Mouse (Mus musculus) midbrain, postnatal 0 days (tissue): ENCODE measurements around the gene Abhd12. TPM values are rescaled to one million over a fixed set of nuclear protein-coding genes. Genes with fewer than 3 reads are reported as not detected.

Experiments used
- ATAC-seq: fragments of 200-750 bp; cut with Nextera tagmentation; 2 replicates; pipeline ENCODE4 v1.8.0; 2017; ENCODE audit warnings: moderate number of reproducible peaks, mild to moderate bottlenecking, moderate TSS enrichment, moderate library complexity; ENCODE audit not compliant: low FRiP score
- DNase-seq: peaks from one replicate; pipeline ENCODE4 v3.0.0-alpha.2; 2015; ENCODE audit warnings: low spot score
- H3K27ac ChIP-seq: fragments of 300-500 bp; sonication (generic); 2 replicates; pipeline ENCODE4 v1.5.1; 2014; ENCODE audit warnings: low read depth, mild to moderate bottlenecking, low read length, mixed read lengths
- H3K27me3 ChIP-seq: fragments of 300-500 bp; sonication (generic); 2 replicates; pipeline ENCODE4 v1.6.1; 2014; ENCODE audit warnings: low read length, control low read depth, mixed read lengths; ENCODE audit not compliant: insufficient read depth
- H3K36me3 ChIP-seq: fragments of 300-500 bp; sonication (generic); 2 replicates; pipeline ENCODE4 v1.6.1; 2014; ENCODE audit warnings: low read length, control low read depth, mixed read lengths; ENCODE audit not compliant: insufficient read depth
- H3K4me1 ChIP-seq: fragments of 300-500 bp; sonication (generic); 2 replicates; pipeline ENCODE4 v1.6.1; 2014; ENCODE audit warnings: mild to moderate bottlenecking, control low read depth, antibody characterized with exemption, low read length, mixed read lengths; ENCODE audit not compliant: insufficient read depth
- H3K4me2 ChIP-seq: fragments of 300-500 bp; sonication (generic); 2 replicates; pipeline ENCODE4 v1.6.1; 2014; ENCODE audit warnings: low read depth, mild to moderate bottlenecking, low read length, mixed read lengths; ENCODE audit not compliant: poor library complexity, severe bottlenecking
- H3K4me3 ChIP-seq: fragments of 300-500 bp; sonication (generic); 2 replicates; pipeline ENCODE4 v1.5.1; 2014; ENCODE audit warnings: low read depth, mild to moderate bottlenecking, low read length, moderate library complexity
- H3K9ac ChIP-seq: fragments of 300-500 bp; sonication (generic); replicated peaks from 2 replicates; pipeline ENCODE4 v1.6.1; 2014; ENCODE audit warnings: mild to moderate bottlenecking, low read length, moderate library complexity, mixed read lengths; ENCODE audit not compliant: poor library complexity, severe bottlenecking
- H3K9me3 ChIP-seq: fragments of 300-500 bp; sonication (generic); 2 replicates; pipeline ENCODE4 v1.6.1; 2016; ENCODE audit warnings: low read length, control low read depth
- CTCF ChIP-seq: IDR thresholded peaks from 2 replicates; pipeline ENCODE4 v1.5.1; 2016; ENCODE audit warnings: antibody characterized with exemption, mild to moderate bottlenecking
- WGBS: fragments of 180-500 bp; shearing (Covaris S2); extraction: QIAGEN DNeasy Blood & Tissue Kit; methylation state at CpG from one replicate; pipeline ENCODE4 v1.1.7; 2014; 5-methylcytosine and 5-hydroxymethylcytosine counted together
- polyA plus RNA-seq: library from polyadenylated mRNA; unstranded; fragments of >200 nt; fragmentation: Nextera tagmentation; extraction: Ambion mirVana; gene quantifications from 2 replicates; pipeline ENCODE4 v1.2.1, GENCODE M21; 2015
- total RNA-seq: library from RNA; depleted of rRNA; stranded (reverse); fragments of >200 nt; gene quantifications from 2 replicates; pipeline ENCODE4 v1.2.3, GENCODE M21; 2014

Abhd12 gene
- total and polyA plus RNA-seq, 2 experiments from 2014 or later = 144 to 156 TPM

GRCm38 (mm10) chr2:150803035-150803434 is 101.5 kb downstream of the Abhd12 start:
- no peak overlapping the region for H3K4me3 ChIP-seq
- TF ChIP-seq CTCF = peak; percentile 65
- H3K4me2 ChIP-seq = no peak overlapping the region
- 96% methylated on average over 1 of the region's 1 CpGs for WGBS
- no peak overlapping the region for H3K27ac ChIP-seq
- peaks cover 33% of the 10 kb centered on the region for H3K36me3 ChIP-seq
- DNase-seq (peak; percentile 52), ATAC-seq (no peak)
- H3K27me3 ChIP-seq = no peaks in the 10 kb centered on the region
- no peaks in the 10 kb centered on the region for H3K4me1 ChIP-seq
- H3K9me3 ChIP-seq = no peaks in the 10 kb centered on the region
- H3K9ac ChIP-seq = no peak overlapping the region

GRCm38 (mm10) chr2:150800616-150801015 is 103.9 kb downstream of the Abhd12 start:
- Histone ChIP-seq H3K36me3 (peaks cover 18% of the 10 kb centered on the region), H3K9ac (no peak overlapping the region), H3K9me3 (no peaks in the 10 kb centered on the region), H3K4me1 (no peaks in the 10 kb centered on the region), H3K4me3 (no peak overlapping the region), H3K27me3 (no peaks in the 10 kb centered on the region), H3K4me2 (no peak overlapping the region), H3K27ac (no peak overlapping the region)
- TF ChIP-seq CTCF = no peak
- no peak for ATAC-seq
- 95% methylated on average over 5 of the region's 5 CpGs for WGBS
- DNase-seq = no peak

- Histone ChIP-seq H3K27ac (no peak overlapping the region), H3K4me1 (no peaks in the 10 kb centered on the region), H3K4me2 (no peak overlapping the region), H3K27me3 (no peaks in the 10 kb centered on the region), H3K36me3 (peaks cover 13% of the 10 kb centered on the region), H3K9me3 (no peaks in the 10 kb centered on the region), H3K9ac (no peak overlapping the region), H3K4me3 (no peak overlapping the region)
- no peak for ATAC-seq
- no peak for DNase-seq
- no peak for TF ChIP-seq CTCF
- WGBS = 85% methylated on average over 7 of the region's 7 CpGs
Observed at GRCm38 (mm10) chr2:150798084-150798483, 106.5 kb downstream of the Abhd12 start.

- Histone ChIP-seq H3K4me2 (no peak overlapping the region), H3K9me3 (no peaks in the 10 kb centered on the region), H3K4me1 (peaks cover 8% of the 10 kb centered on the region; the same call in 1 of the 2 replicates), H3K4me3 (no peak overlapping the region), H3K27me3 (no peaks in the 10 kb centered on the region), H3K9ac (0 out of 2 replicates have a peak overlapping the region, but pooled peaks have one; percentile 13), H3K36me3 (peaks cover 3% of the 10 kb centered on the region), H3K27ac (no peak overlapping the region)
- TF ChIP-seq CTCF = no peak
- ATAC-seq (no peak), DNase-seq (no peak)
- WGBS = 87% methylated on average over 4 of the region's 4 CpGs
Observed at GRCm38 (mm10) chr2:150793320-150793719, 111.2 kb downstream of the Abhd12 start.

GRCm38 (mm10) chr2:150788768-150789550 is 115.6 kb downstream of the Abhd12 start:
- peak; percentile 40 for TF ChIP-seq CTCF
- Histone ChIP-seq H3K4me2 (peak overlapping the region; percentile 41), H3K4me3 (peak overlapping the region; percentile 12; the same call in 1 of the 2 replicates), H3K27ac (peak overlapping the region; percentile 47), H3K27me3 (no peaks in the 10 kb centered on the region), H3K9ac (peak overlapping the region; percentile 1; the same call in 1 of the 2 replicates), H3K4me1 (peaks cover 8% of the 10 kb centered on the region; the same call in 1 of the 2 replicates), H3K9me3 (no peaks in the 10 kb centered on the region), H3K36me3 (peaks cover 3% of the 10 kb centered on the region; the same call in 1 of the 2 replicates)
- WGBS = 53% methylated on average over 4 of the region's 4 CpGs
- peak; percentile 93 for DNase-seq
- ATAC-seq = no peak

- DNase-seq (peak; percentile 37), ATAC-seq (peak; percentile 64)
- under 1% methylated on average over 23 of the region's 23 CpGs for WGBS
- H3K4me1 ChIP-seq = peaks cover 8% of the 10 kb centered on the region; the same call in 1 of the 2 replicates
- H3K27me3 ChIP-seq = no peaks in the 10 kb centered on the region
- H3K36me3 ChIP-seq = no peaks in the 10 kb centered on the region
- TF ChIP-seq CTCF = peak; percentile 26; the same call in 1 of the 2 replicates
- no peaks in the 10 kb centered on the region for H3K9me3 ChIP-seq
- peak overlapping the region; percentile 73; the same call in 1 of the 2 replicates for H3K27ac ChIP-seq
- H3K4me3 ChIP-seq = peak overlapping the region; percentile 86
- H3K4me2 ChIP-seq = peak overlapping the region; percentile 61
- peak overlapping the region; percentile 84 for H3K9ac ChIP-seq
Observed at GRCm38 (mm10) chr2:150787234-150787771, 117.2 kb downstream of the Abhd12 start.
